Mouse (Mus musculus): Measurements from ENCODE around the gene Cachd1.

- TF ChIP-seq POLR2A (IDR thresholded peaks at IDR 0.05; ENCODE audit: extremely low read depth, insufficient read depth, low read length) = no peak
- TF ChIP-seq CTCF (IDR thresholded peaks at IDR 0.05; ENCODE audit: low read depth, low read length) = no peak
Measured at GRCm38 (mm10) chr4:101001073-101001472, 224.6 kb downstream of the Cachd1 start.
